15 mouse cellular contexts compared by ENCODE assay signal in the genomic region with DNA sequence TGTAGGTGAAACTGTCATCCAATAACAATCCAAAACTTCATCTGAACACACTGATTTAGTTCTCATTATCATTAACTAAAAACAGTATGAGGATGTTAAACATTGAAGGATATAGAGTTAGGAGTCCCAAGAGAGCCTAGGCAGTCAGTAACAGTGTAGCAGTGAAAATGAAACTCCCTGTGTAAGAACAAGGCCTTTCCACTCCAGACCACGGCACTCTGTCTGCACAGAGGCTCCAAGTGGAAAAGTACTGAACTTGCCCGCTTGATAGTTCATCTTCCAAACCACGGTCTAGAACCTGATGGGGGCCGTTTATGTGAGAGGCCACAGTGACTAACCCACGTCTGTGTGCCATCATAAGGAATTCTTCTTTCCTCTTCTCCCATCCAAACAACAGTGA.
DNase-seq lines count a peak whose midpoint lies in the region; ATAC-seq lines count a peak whose summit lies in the region.
"Had no signal": no experiment of that assay in that cellular context is flagged by ENCODE, and none has a peak within 500 bp of the region (broad histone marks: within the 10 kb centered on the region; RNA-seq: fewer than 3 reads in every experiment).

No protein-coding gene starts in this region.

- H3K4me3 ChIP-seq in heart, embryonic 12.5 days: no peak overlapping the region
- no peak overlapping the region for H3K4me3 ChIP-seq in heart, embryonic 13.5 days
- H3K4me3 ChIP-seq: erythroblast, embryonic 14.5 days; lung, embryonic 15.5 days; neural tube, embryonic 12.5 days had no signal

- H3K27ac ChIP-seq in heart, embryonic 12.5 days (ENCODE audit: poor library complexity, severe bottlenecking): peak overlapping the region; percentile 54
- H3K27ac ChIP-seq in heart, embryonic 13.5 days (replicated peaks): peak overlapping the region; percentile 66
- H3K27ac ChIP-seq: neural tube, embryonic 12.5 days had no signal

- ATAC-seq in heart, embryonic 12.5 days (ENCODE audit: insufficient number of reproducible peaks, low FRiP score): no peak
- ATAC-seq in heart, embryonic 13.5 days (ENCODE audit: extremely low read depth, insufficient number of reproducible peaks, low FRiP score, low TSS enrichment): no peak

- no peaks in the 10 kb centered on the region for H3K9me3 ChIP-seq in heart, embryonic 12.5 days (replicated peaks)
- no peaks in the 10 kb centered on the region for H3K9me3 ChIP-seq in heart, embryonic 13.5 days
- H3K9me3 ChIP-seq: lung, embryonic 15.5 days; neural tube, embryonic 12.5 days had no signal

- H3K4me2 ChIP-seq in heart, embryonic 12.5 days: no peak overlapping the region
- H3K4me2 ChIP-seq in heart, embryonic 13.5 days: peak overlapping the region; percentile 8
- H3K4me2 ChIP-seq: neural tube, embryonic 12.5 days had no signal

- H3K9ac ChIP-seq in heart, embryonic 12.5 days: no peak overlapping the region
- H3K9ac ChIP-seq in heart, embryonic 13.5 days: no peak overlapping the region
- H3K9ac ChIP-seq: lung, embryonic 15.5 days; neural tube, embryonic 12.5 days had no signal

- peaks cover 15% of the 10 kb centered on the region for H3K4me1 ChIP-seq in heart, embryonic 12.5 days (replicated peaks)
- peaks cover 37% of the 10 kb centered on the region for H3K4me1 ChIP-seq in heart, embryonic 13.5 days
- H3K4me1 ChIP-seq: neural tube, embryonic 12.5 days had no signal

- intact Hi-C loops in heart, postnatal 25 days (cut with DNase I): no loop called here

- H3K36me3 ChIP-seq in heart, embryonic 12.5 days: no peaks in the 10 kb centered on the region
- H3K36me3 ChIP-seq in heart, embryonic 13.5 days: no peaks in the 10 kb centered on the region
- H3K36me3 ChIP-seq: lung, embryonic 15.5 days; neural tube, embryonic 12.5 days had no signal

- DNase-seq in heart, postnatal 25 days (ENCODE audit: low spot score): no peak
- DNase-seq in adrenal gland, postnatal 36 days: peak; percentile 46 to 63
- DNase-seq in kidney, postnatal 10 days: peak; percentile 31
- no peak for DNase-seq in layer of hippocampus, postnatal 25 days (ENCODE audit: extremely low spot score in 1 of 2, low spot score in 1 of 2)
- DNase-seq in spleen, adult 12 weeks (ENCODE audit: low spot score): no peak
- no peak for DNase-seq in layer of hippocampus, adult 9-10 months (ENCODE audit: low spot score)
- DNase-seq: cerebellum, postnatal 36 days; left cerebral cortex, postnatal 4 days; midbrain, embryonic 14.5 days; retina, postnatal 1 day had no signal

- H3K27me3 ChIP-seq in heart, embryonic 12.5 days (replicated peaks): no peaks in the 10 kb centered on the region
- H3K27me3 ChIP-seq in heart, embryonic 13.5 days (replicated peaks): no peaks in the 10 kb centered on the region
- H3K27me3 ChIP-seq: lung, embryonic 15.5 days; neural tube, embryonic 12.5 days had no signal

- 63% methylated on average over 5 of the region's 5 CpGs for WGBS in heart, embryonic 12.5 days
- 56% methylated on average over 5 of the region's 5 CpGs for WGBS in heart, embryonic 13.5 days

Comparison
In these comparisons a context has a peak if more than half of its experiments do, and no peak if none do; other contexts are left out.
1. DNase-seq: peak in adrenal gland, postnatal 36 days (2 of 2) and kidney, postnatal 10 days (single experiment); none in heart, postnatal 25 days (single experiment), layer of hippocampus, postnatal 25 days (0 of 2), spleen, adult 12 weeks (single experiment) and layer of hippocampus, adult 9-10 months (single experiment).